Mouse (Mus musculus): ENCODE results near the gene Loxl4. TPM values are rescaled to one million over a fixed set of nuclear protein-coding genes. Genes with fewer than 3 reads are reported as not detected.

The Loxl4 gene
- total and polyA plus RNA-seq, 3 experiments = 0.03 to 0.04 TPM; not detected in 1

- Histone ChIP-seq H3K27me3 (ENCODE audit: control insufficient read depth in 1 of 2, insufficient read depth in 2 of 2, low read length in 2 of 2) (no peaks in the 10 kb centered on the region), H3K9ac (ENCODE audit: control insufficient read depth, low read depth, low read length, poor library complexity, severe bottlenecking) (no peak overlapping the region), H3K36me3 (ENCODE audit: control insufficient read depth in 1 of 2, insufficient read depth in 2 of 2, low read length in 2 of 2) (peaks cover 10 to 14% of the 10 kb centered on the region in 2 experiments), H3K9me3 (replicated peaks; ENCODE audit: insufficient read depth, low read length) (no peaks in the 10 kb centered on the region), H3K79me2 (ENCODE audit: control insufficient read depth, insufficient read depth, low read length, poor library complexity) (peaks cover 8% of the 10 kb centered on the region; the same call in 1 of the 2 replicates), H3K4me3 (ENCODE audit: control insufficient read depth in 1 of 2, insufficient read depth in 1 of 2, low read depth in 2 of 2, low read length in 2 of 2) (no peak overlapping the region), H3K4me1 (ENCODE audit: control insufficient read depth in 1 of 2, insufficient read depth in 2 of 2, low read length in 2 of 2) (peaks cover 7 to 8% of the 10 kb centered on the region in 2 experiments), H3K27ac (ENCODE audit: control insufficient read depth, low read depth, low read length) (no peak overlapping the region)
- TF ChIP-seq EP300 (IDR thresholded peaks at IDR 0.05; ENCODE audit: low read depth in 1 of 2, low read length in 2 of 2) = peak in 1 of 2 experiments; percentile 32; a peak in 2 of 4 replicates
- peak; percentile 22; the same call in 1 of the 2 replicates for TF ChIP-seq ETS1 (IDR thresholded peaks at IDR 0.05; ENCODE audit: low read depth, low read length)
- TF ChIP-seq CTCF (IDR thresholded peaks at IDR 0.05 in 2 of 3, conservative IDR thresholded peaks at IDR 0.05 in 1 of 3; ENCODE audit: control insufficient read depth in 1 of 3, insufficient read depth in 1 of 3, low read depth in 2 of 3, low read length in 3 of 3, poor library complexity in 1 of 3, severe bottlenecking in 1 of 3) = no peak
- peak; percentile 35 for DNase-seq (ENCODE audit: low read depth, low spot score)
Observed at GRCm38 (mm10) chr19:42563726-42564270, 48.8 kb downstream of the Loxl4 start.

GRCm38 (mm10) chr19:42562981-42563380 is 49.6 kb downstream of the Loxl4 start:
- Histone ChIP-seq H3K9ac (ENCODE audit: control insufficient read depth, low read depth, low read length, poor library complexity, severe bottlenecking) (no peak overlapping the region), H3K27me3 (ENCODE audit: control insufficient read depth in 1 of 2, insufficient read depth in 2 of 2, low read length in 2 of 2) (no peaks in the 10 kb centered on the region), H3K36me3 (ENCODE audit: control insufficient read depth in 1 of 2, insufficient read depth in 2 of 2, low read length in 2 of 2) (peaks cover 10 to 14% of the 10 kb centered on the region in 2 experiments), H3K9me3 (replicated peaks; ENCODE audit: insufficient read depth, low read length) (no peaks in the 10 kb centered on the region), H3K4me1 (ENCODE audit: control insufficient read depth in 1 of 2, insufficient read depth in 2 of 2, low read length in 2 of 2) (peaks cover 7 to 8% of the 10 kb centered on the region in 2 experiments), H3K4me3 (ENCODE audit: control insufficient read depth in 1 of 2, insufficient read depth in 1 of 2, low read depth in 2 of 2, low read length in 2 of 2) (no peak overlapping the region), H3K79me2 (ENCODE audit: control insufficient read depth, insufficient read depth, low read length, poor library complexity) (peaks cover 9% of the 10 kb centered on the region; the same call in 1 of the 2 replicates), H3K27ac (ENCODE audit: control insufficient read depth, low read depth, low read length) (no peak overlapping the region)
- TF ChIP-seq MAFK (IDR thresholded peaks at IDR 0.05; ENCODE audit: borderline replicate concordance, low read depth, low read length) (no peak), ZMIZ1 (IDR thresholded peaks at IDR 0.05; ENCODE audit: low read depth, low read length) (no peak), MYC (IDR thresholded peaks at IDR 0.05; ENCODE audit: low read depth, low read length) (no peak), TCF12 (IDR thresholded peaks at IDR 0.05; ENCODE audit: low read depth, low read length) (no peak), TBP (IDR thresholded peaks at IDR 0.05; ENCODE audit: low read depth, low read length) (no peak), CTCF (IDR thresholded peaks at IDR 0.05 in 2 of 3, conservative IDR thresholded peaks at IDR 0.05 in 1 of 3; ENCODE audit: control insufficient read depth in 1 of 3, insufficient read depth in 1 of 3, low read depth in 2 of 3, low read length in 3 of 3, poor library complexity in 1 of 3, severe bottlenecking in 1 of 3) (no peak), USF1 (IDR thresholded peaks at IDR 0.05; ENCODE audit: low read depth, low read length) (no peak)
- no peak for DNase-seq (ENCODE audit: low read depth, low spot score)

- Histone ChIP-seq H3K4me1 (ENCODE audit: control insufficient read depth in 1 of 2, insufficient read depth in 2 of 2, low read length in 2 of 2) (peaks cover 7 to 8% of the 10 kb centered on the region in 2 experiments), H3K36me3 (ENCODE audit: control insufficient read depth in 1 of 2, insufficient read depth in 2 of 2, low read length in 2 of 2) (peaks cover 9 to 14% of the 10 kb centered on the region in 2 experiments), H3K9me3 (replicated peaks; ENCODE audit: insufficient read depth, low read length) (no peaks in the 10 kb centered on the region), H3K27me3 (ENCODE audit: control insufficient read depth in 1 of 2, insufficient read depth in 2 of 2, low read length in 2 of 2) (no peaks in the 10 kb centered on the region), H3K27ac (ENCODE audit: control insufficient read depth, low read depth, low read length) (no peak overlapping the region), H3K9ac (ENCODE audit: control insufficient read depth, low read depth, low read length, poor library complexity, severe bottlenecking) (no peak overlapping the region), H3K79me2 (ENCODE audit: control insufficient read depth, insufficient read depth, low read length, poor library complexity) (peaks cover 9% of the 10 kb centered on the region; the same call in 1 of the 2 replicates), H3K4me3 (ENCODE audit: control insufficient read depth in 1 of 2, insufficient read depth in 1 of 2, low read depth in 2 of 2, low read length in 2 of 2) (no peak overlapping the region)
- DNase-seq (ENCODE audit: low read depth, low spot score) = no peak
- no peak for TF ChIP-seq USF2 (IDR thresholded peaks at IDR 0.05; ENCODE audit: borderline replicate concordance in 1 of 2, insufficient read depth in 1 of 2, low read depth in 1 of 2, low read length in 2 of 2)
- TF ChIP-seq TCF12 (IDR thresholded peaks at IDR 0.05; ENCODE audit: low read depth, low read length) = no peak
- TF ChIP-seq USF1 (IDR thresholded peaks at IDR 0.05; ENCODE audit: low read depth, low read length) = 0 out of 2 replicates have a peak, but pooled peaks have one; percentile 11
Observed at GRCm38 (mm10) chr19:42561991-42562390, 50.6 kb downstream of the Loxl4 start.

Data from MEL (cell line).